Mouse (Mus musculus) ES-E14 (cell line): ENCODE data around the gene Tmem131.

ENCODE experiments used
- MAFK ChIP-seq: IDR thresholded peaks from 2 replicates; pipeline ENCODE4 v1.6.1; 2014; ENCODE audit warnings: mild to moderate bottlenecking, low read depth, low read length, inconsistent platforms; ENCODE audit not compliant: insufficient read depth
- ZC3H11A ChIP-seq: IDR thresholded peaks from 2 replicates; pipeline ENCODE4 v1.6.1; 2012; ENCODE audit warnings: low read depth, mild to moderate bottlenecking, inconsistent platforms, low read length, borderline replicate concordance
- ZNF384 ChIP-seq: IDR thresholded peaks from 2 replicates; pipeline ENCODE4 v1.6.1; 2012; ENCODE audit warnings: low read depth, low read length, inconsistent platforms

- no peak for TF ChIP-seq MAFK
- TF ChIP-seq ZC3H11A, result no peak
- TF ChIP-seq ZNF384, result no peak
These were observed 22.7 kb downstream of the Tmem131 start for GRCm38 (mm10) chr1:36920726-36921125.
